Mouse (Mus musculus): ENCODE results near the gene Atrnl1. TPM values are rescaled to one million over a fixed set of nuclear protein-coding genes. Genes with fewer than 3 reads are reported as not detected.

Gene Atrnl1
- polyA plus RNA-seq, 1 experiment from 2014 or later = 7.6 TPM

DNA sequence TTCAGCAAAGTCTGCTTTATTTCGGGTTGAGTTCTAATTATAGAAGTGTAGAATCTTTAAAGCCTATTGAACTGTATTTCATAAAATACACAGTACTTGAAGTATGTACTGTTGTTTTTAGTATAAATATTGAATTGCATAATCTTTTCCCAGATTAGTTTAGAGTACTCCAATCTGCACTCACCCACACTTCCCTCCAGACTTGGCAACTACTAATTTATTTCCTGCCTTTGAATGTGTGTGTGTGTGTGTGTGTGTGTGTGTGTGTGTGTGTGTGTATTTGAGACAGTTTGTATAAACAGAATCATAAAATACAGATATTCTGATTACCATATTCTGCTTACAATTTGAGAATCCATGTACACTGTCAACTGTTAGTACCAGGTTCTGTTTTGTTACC, 328.3 kb downstream of the Atrnl1 start:
- Histone ChIP-seq H3K9ac (ENCODE audit: low read length) (no peak overlapping the region), H3K27me3 (ENCODE audit: control insufficient read depth, insufficient read depth, low read length) (no peaks in the 10 kb centered on the region), H3K36me3 (ENCODE audit: control insufficient read depth, insufficient read depth, low read length) (no peaks in the 10 kb centered on the region), H3K4me2 (ENCODE audit: low read depth) (no peak overlapping the region), H3K4me3 (ENCODE audit: low read depth, low read length) (no peak overlapping the region), H3K9me3 (ENCODE audit: control insufficient read depth, low read length) (no peaks in the 10 kb centered on the region), H3K27ac (ENCODE audit: low read depth, low read length) (no peak overlapping the region), H3K4me1 (ENCODE audit: control insufficient read depth, insufficient read depth, low read length) (no peaks in the 10 kb centered on the region)
- ATAC-seq (ENCODE audit: insufficient read depth, low FRiP score, low TSS enrichment) (no peak), DNase-seq (ENCODE audit: low spot score) (no peak)
- 95% methylated on average over 1 of the region's 1 CpGs for WGBS

DNA sequence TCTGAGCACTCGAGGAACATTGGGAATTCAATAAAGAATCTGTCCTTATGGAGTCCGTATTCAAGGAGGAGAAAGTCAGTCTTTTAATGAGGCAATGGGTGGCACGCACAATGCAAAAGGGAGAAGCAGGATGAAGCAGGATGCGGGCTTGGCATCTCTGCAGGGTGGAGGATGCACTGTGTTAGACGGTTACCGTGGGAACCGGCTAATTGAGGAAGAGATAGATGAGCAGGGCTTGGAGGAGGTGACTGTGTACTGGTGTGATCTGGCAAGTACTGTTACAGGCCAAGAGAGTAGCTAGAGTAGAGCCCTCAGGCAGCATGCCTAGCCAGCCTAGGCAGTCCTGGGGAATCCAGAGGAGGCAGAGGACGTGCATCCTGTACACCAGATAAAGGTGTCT, 330.7 kb downstream of the Atrnl1 start:
- 70% methylated on average over 8 of the region's 8 CpGs for WGBS
- Histone ChIP-seq H3K4me2 (ENCODE audit: low read depth) (no peak overlapping the region), H3K4me3 (ENCODE audit: low read depth, low read length) (no peak overlapping the region), H3K4me1 (ENCODE audit: control insufficient read depth, insufficient read depth, low read length) (no peaks in the 10 kb centered on the region), H3K27ac (ENCODE audit: low read depth, low read length) (no peak overlapping the region), H3K9ac (ENCODE audit: low read length) (no peak overlapping the region), H3K9me3 (ENCODE audit: control insufficient read depth, low read length) (no peaks in the 10 kb centered on the region), H3K27me3 (ENCODE audit: control insufficient read depth, insufficient read depth, low read length) (no peaks in the 10 kb centered on the region), H3K36me3 (ENCODE audit: control insufficient read depth, insufficient read depth, low read length) (no peaks in the 10 kb centered on the region)
- ATAC-seq (ENCODE audit: insufficient read depth, low FRiP score, low TSS enrichment) (no peak), DNase-seq (ENCODE audit: low spot score) (no peak)

DNA sequence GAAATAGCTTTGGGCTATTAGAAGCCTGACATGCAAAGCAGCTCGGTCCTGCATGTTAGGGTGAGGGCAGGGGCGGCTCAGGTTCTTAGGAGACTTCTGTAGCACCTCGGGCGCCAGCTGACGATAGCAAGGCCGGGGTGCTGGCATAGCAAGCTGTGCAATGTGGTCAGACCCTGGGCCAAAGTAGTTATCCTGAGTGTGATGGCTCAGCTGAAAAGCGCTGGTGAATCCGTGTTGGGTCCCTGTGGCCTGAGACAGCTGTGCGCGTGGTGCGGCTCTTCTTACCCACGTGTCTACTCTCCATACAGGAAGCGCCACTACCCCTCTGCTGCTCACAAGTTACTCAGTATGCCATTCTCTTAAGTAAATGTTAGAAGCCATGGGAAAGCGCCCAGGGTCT, 331.4 kb downstream of the Atrnl1 start:
- no peaks in the 10 kb centered on the region for H3K27me3 ChIP-seq (ENCODE audit: control insufficient read depth, insufficient read depth, low read length)
- no peak overlapping the region for H3K4me2 ChIP-seq (ENCODE audit: low read depth)
- no peak overlapping the region for H3K27ac ChIP-seq (ENCODE audit: low read depth, low read length)
- DNase-seq (ENCODE audit: low spot score) (no peak), ATAC-seq (ENCODE audit: insufficient read depth, low FRiP score, low TSS enrichment) (no peak)
- no peak overlapping the region for H3K4me3 ChIP-seq (ENCODE audit: low read depth, low read length)
- no peaks in the 10 kb centered on the region for H3K4me1 ChIP-seq (ENCODE audit: control insufficient read depth, insufficient read depth, low read length)
- WGBS = 92% methylated on average over 14 of the region's 14 CpGs
- H3K9me3 ChIP-seq (ENCODE audit: control insufficient read depth, low read length) = no peaks in the 10 kb centered on the region
- no peaks in the 10 kb centered on the region for H3K36me3 ChIP-seq (ENCODE audit: control insufficient read depth, insufficient read depth, low read length)
- H3K9ac ChIP-seq (ENCODE audit: low read length) = no peak overlapping the region

DNA sequence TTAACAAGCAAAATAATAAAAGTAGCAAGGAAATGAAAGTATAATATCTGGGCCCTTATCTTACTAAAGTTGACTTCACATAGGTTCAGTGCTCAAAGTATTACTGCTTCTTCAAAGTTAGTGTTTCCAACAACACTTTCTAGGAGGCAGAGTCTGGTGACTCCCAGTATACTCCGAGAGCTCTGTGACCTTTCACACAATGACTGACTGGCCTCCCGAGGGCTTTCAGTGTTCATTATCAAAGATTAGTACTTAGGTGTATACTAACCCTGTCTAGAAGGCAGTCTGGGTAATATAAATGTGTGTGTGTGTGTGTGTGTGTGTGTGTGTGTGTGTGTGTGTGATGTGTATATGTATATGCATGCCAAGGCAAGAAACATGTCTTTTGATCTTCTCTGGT, 332.5 kb downstream of the Atrnl1 start:
- H3K4me1 ChIP-seq (ENCODE audit: control insufficient read depth, insufficient read depth, low read length) = no peaks in the 10 kb centered on the region
- DNase-seq (ENCODE audit: low spot score) (no peak), ATAC-seq (ENCODE audit: insufficient read depth, low FRiP score, low TSS enrichment) (no peak)
- no peaks in the 10 kb centered on the region for H3K27me3 ChIP-seq (ENCODE audit: control insufficient read depth, insufficient read depth, low read length)
- H3K9ac ChIP-seq (ENCODE audit: low read length) = no peak overlapping the region
- WGBS = 75% methylated on average over 2 of the region's 2 CpGs
- H3K4me3 ChIP-seq (ENCODE audit: low read depth, low read length) = no peak overlapping the region
- H3K9me3 ChIP-seq (ENCODE audit: control insufficient read depth, low read length) = no peaks in the 10 kb centered on the region
- H3K27ac ChIP-seq (ENCODE audit: low read depth, low read length) = no peak overlapping the region
- no peaks in the 10 kb centered on the region for H3K36me3 ChIP-seq (ENCODE audit: control insufficient read depth, insufficient read depth, low read length)
- H3K4me2 ChIP-seq (ENCODE audit: low read depth) = no peak overlapping the region

DNA sequence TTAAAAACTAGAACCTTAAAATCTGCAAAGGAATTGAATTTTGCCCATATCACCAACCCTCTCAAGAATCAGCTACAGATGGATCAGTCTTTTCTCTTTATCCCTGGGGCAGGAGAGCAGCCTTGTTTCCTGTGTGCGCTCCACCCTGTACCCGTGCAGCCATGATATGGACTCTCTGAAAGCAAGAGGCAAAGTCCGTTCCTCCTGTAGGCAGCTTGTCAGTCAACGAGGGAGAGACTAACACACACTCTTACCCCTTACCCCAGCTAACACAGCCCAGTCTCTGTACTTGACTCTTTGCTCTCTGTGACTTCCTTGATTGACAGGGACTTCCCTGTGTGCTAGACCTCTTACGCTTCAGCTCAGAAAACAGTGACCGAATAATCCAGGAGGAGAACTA, 333.8 kb downstream of the Atrnl1 start:
- H3K27me3 ChIP-seq (ENCODE audit: control insufficient read depth, insufficient read depth, low read length) = no peaks in the 10 kb centered on the region
- no peak overlapping the region for H3K4me3 ChIP-seq (ENCODE audit: low read depth, low read length)
- no peak overlapping the region for H3K9ac ChIP-seq (ENCODE audit: low read length)
- no peaks in the 10 kb centered on the region for H3K9me3 ChIP-seq (ENCODE audit: control insufficient read depth, low read length)
- no peak overlapping the region for H3K4me2 ChIP-seq (ENCODE audit: low read depth)
- no peaks in the 10 kb centered on the region for H3K4me1 ChIP-seq (ENCODE audit: control insufficient read depth, insufficient read depth, low read length)
- no peak overlapping the region for H3K27ac ChIP-seq (ENCODE audit: low read depth, low read length)
- DNase-seq (ENCODE audit: low spot score) = no peak
- ATAC-seq (ENCODE audit: insufficient read depth, low FRiP score, low TSS enrichment) = no peak
- no peaks in the 10 kb centered on the region for H3K36me3 ChIP-seq (ENCODE audit: control insufficient read depth, insufficient read depth, low read length)
- 92% methylated on average over 6 of the region's 6 CpGs for WGBS

DNA sequence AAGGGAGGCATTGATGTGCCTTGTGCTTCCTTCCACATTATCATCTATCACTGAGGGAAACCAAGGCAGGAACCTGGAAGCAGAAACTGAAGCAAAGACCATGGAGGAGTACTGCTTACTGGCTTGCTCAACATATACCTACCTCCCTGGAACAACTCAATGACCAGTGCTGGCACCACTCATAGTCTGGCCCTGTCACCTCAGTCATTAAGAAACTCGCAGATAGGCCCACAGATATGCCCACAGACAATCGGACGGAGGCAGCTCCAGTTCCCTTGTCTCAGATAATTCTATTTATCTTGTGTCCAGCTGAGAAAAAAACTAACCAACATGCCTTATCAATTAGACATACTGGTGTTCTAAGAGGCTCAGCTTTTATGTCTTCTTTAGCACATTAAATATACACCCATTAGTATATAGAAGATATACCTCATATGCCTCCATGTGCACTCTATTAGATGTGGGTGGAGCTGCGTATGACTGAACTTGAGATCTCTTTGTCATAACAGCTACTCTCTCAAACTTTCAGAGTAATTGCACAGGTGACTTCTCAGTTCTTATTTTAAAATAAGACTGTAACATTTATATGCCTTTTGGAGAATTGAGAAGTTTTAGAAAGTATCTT, 334.9 kb downstream of the Atrnl1 start:
- 95% methylated on average over 4 of the region's 4 CpGs for WGBS
- no peak for DNase-seq (ENCODE audit: low spot score)
- no peaks in the 10 kb centered on the region for H3K27me3 ChIP-seq (ENCODE audit: control insufficient read depth, insufficient read depth, low read length)
- H3K36me3 ChIP-seq (ENCODE audit: control insufficient read depth, insufficient read depth, low read length) = no peaks in the 10 kb centered on the region
- no peak overlapping the region for H3K27ac ChIP-seq (ENCODE audit: low read depth, low read length)
- no peak overlapping the region for H3K9ac ChIP-seq (ENCODE audit: low read length)
- H3K4me3 ChIP-seq (ENCODE audit: low read depth, low read length) = no peak overlapping the region
- H3K9me3 ChIP-seq (ENCODE audit: control insufficient read depth, low read length) = no peaks in the 10 kb centered on the region
- no peak for ATAC-seq (ENCODE audit: insufficient read depth, low FRiP score, low TSS enrichment)
- no peak overlapping the region for H3K4me2 ChIP-seq (ENCODE audit: low read depth)
- H3K4me1 ChIP-seq (ENCODE audit: control insufficient read depth, insufficient read depth, low read length) = no peaks in the 10 kb centered on the region

DNA sequence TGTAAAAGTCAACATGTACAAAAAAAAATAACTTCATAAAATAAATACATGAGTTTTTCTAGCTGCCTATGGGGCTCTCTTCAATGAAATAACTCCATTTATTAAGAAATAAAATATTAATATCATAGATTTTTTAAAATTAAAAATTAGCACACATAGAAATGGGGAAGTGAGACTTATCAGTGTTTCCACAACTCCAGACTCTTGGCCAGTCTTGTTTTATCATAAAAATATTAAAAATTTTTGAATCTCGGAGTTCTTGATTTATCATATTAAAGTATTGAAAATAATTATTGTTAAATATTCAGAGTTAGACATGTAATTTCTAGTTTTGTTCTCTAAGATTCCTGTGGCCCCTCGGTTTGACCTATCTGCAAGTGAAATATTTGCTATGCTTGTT, 337.7 kb downstream of the Atrnl1 start:
- Histone ChIP-seq H3K9ac (ENCODE audit: low read length) (no peak overlapping the region), H3K9me3 (ENCODE audit: control insufficient read depth, low read length) (no peaks in the 10 kb centered on the region), H3K27ac (ENCODE audit: low read depth, low read length) (no peak overlapping the region), H3K4me2 (ENCODE audit: low read depth) (no peak overlapping the region), H3K27me3 (ENCODE audit: control insufficient read depth, insufficient read depth, low read length) (no peaks in the 10 kb centered on the region), H3K4me1 (ENCODE audit: control insufficient read depth, insufficient read depth, low read length) (no peaks in the 10 kb centered on the region), H3K36me3 (ENCODE audit: control insufficient read depth, insufficient read depth, low read length) (no peaks in the 10 kb centered on the region), H3K4me3 (ENCODE audit: low read depth, low read length) (no peak overlapping the region)
- no peak for ATAC-seq (ENCODE audit: insufficient read depth, low FRiP score, low TSS enrichment)
- 89% methylated on average over 2 of the region's 2 CpGs for WGBS
- no peak for DNase-seq (ENCODE audit: low spot score)

DNA sequence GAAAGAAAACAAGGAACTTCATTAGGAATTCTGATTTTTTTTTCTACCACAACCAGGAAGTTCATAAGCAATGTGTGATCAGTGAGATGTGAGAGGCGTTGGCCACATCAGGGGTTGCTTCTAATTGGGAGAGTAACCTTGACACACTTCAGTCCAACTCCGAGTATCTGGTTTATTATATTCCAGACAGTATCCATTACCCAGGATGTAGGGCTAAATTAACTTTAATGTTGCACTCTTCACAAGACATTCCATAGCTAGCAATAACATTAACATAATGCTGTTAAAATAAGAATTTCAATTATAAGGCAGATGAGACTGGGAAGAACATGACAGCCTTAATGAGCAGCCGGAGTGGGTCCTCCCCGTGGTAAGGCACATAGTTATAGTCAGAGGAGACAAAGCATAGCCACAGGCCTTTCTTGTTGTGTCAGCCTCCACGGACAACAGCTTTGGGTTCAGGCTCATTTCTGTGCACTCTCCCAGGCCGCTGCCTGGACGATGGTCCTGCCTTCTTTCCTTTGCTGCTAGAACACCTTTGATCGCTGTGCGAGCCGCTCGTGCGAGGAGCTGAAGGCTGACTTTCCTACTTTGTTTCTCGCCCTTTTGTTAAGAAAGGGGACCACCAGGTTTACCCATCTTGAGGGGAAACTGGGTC, 338.6 kb downstream of the Atrnl1 start:
- Histone ChIP-seq H3K36me3 (ENCODE audit: control insufficient read depth, insufficient read depth, low read length) (no peaks in the 10 kb centered on the region), H3K27ac (ENCODE audit: low read depth, low read length) (no peak overlapping the region), H3K4me2 (ENCODE audit: low read depth) (no peak overlapping the region), H3K9me3 (ENCODE audit: control insufficient read depth, low read length) (no peaks in the 10 kb centered on the region), H3K4me3 (ENCODE audit: low read depth, low read length) (no peak overlapping the region), H3K9ac (ENCODE audit: low read length) (no peak overlapping the region), H3K27me3 (ENCODE audit: control insufficient read depth, insufficient read depth, low read length) (no peaks in the 10 kb centered on the region), H3K4me1 (ENCODE audit: control insufficient read depth, insufficient read depth, low read length) (no peaks in the 10 kb centered on the region)
- 81% methylated on average over 13 of the region's 13 CpGs for WGBS
- ATAC-seq (ENCODE audit: insufficient read depth, low FRiP score, low TSS enrichment) = no peak
- no peak for DNase-seq (ENCODE audit: low spot score)

DNA sequence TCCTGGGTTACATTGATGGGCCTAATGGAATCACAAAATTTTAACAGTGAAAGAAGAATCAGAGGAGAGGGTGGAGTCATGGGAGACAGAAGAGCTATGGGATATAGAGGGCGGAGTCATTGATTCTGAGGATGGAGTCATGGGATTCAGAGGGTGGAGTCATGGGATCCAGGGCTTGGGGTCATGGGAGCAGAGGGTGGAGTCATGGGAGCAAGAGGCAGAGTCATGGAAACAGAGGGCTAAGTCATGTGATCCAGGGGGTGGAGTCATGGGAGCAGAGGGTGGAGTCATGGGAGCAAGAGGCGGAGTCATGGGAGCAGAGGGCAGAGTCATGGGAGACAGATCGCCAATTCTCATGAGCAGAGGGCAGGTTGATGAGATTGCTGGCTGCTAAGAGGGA, 343.3 kb downstream of the Atrnl1 start:
- Histone ChIP-seq H3K27ac (ENCODE audit: low read depth, low read length) (no peak overlapping the region), H3K9ac (ENCODE audit: low read length) (no peak overlapping the region), H3K4me1 (ENCODE audit: control insufficient read depth, insufficient read depth, low read length) (no peaks in the 10 kb centered on the region), H3K4me2 (ENCODE audit: low read depth) (no peak overlapping the region), H3K27me3 (ENCODE audit: control insufficient read depth, insufficient read depth, low read length) (no peaks in the 10 kb centered on the region), H3K4me3 (ENCODE audit: low read depth, low read length) (no peak overlapping the region), H3K9me3 (ENCODE audit: control insufficient read depth, low read length) (no peaks in the 10 kb centered on the region), H3K36me3 (ENCODE audit: control insufficient read depth, insufficient read depth, low read length) (no peaks in the 10 kb centered on the region)
- no peak for ATAC-seq (ENCODE audit: insufficient read depth, low FRiP score, low TSS enrichment)
- 99% methylated on average over 3 of the region's 3 CpGs for WGBS
- no peak for DNase-seq (ENCODE audit: low spot score)

Measured in neural tube, embryonic 11.5 days (tissue).